Mouse (Mus musculus): ENCODE data around the gene Vmn2r77. TPM values are rescaled to one million over a fixed set of nuclear protein-coding genes. Genes with fewer than 3 reads are reported as not detected.
"Not testable (repeated sequence)": the region's sequence is repeated elsewhere in the genome, so short reads cannot be mapped to it uniquely, and the experiment has no call there.

Vmn2r77 gene
- not detected for total RNA-seq (2021)
- long read RNA-seq, experiment 1: 0 reads
- long read RNA-seq, experiment 2: 0 reads

- DNase-seq: no peak
These were observed at the start of gene Vmn2r77 for GRCm38 (mm10) chr7:86794727-86795126. Gene Vmn2r77, plus strand, starts transcription at chr7:86795027.

- no peak for DNase-seq
These were observed 34.1 kb upstream of the Vmn2r77 start for GRCm38 (mm10) chr7:86760751-86761150.

DNA sequence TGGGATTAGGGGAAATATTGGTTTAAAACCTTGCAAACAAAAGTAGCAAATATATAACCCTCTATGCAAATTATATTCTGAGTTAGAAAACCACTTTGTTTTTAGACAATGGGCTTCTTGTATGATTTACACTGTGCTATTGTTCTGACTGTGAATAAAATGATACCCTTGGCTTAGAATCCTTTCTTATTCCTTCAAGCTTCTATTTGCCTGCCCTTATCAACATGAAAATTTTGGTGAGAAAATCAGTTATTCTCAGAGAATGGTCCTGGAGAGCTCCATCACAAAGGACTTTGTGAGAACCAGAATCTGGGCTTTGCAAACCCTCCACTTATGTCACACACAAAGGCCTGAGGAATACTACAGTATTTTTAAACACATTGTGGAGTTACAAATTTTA is 30.2 kb upstream of the Vmn2r77 start:
- no peak for DNase-seq

- no peak for DNase-seq
These were observed 23.2 kb upstream of the Vmn2r77 start for GRCm38 (mm10) chr7:86771621-86772020.

GRCm38 (mm10) chr7:86775617-86776325 is 19.1 kb upstream of the Vmn2r77 start, which contains the start of gene Folh1:
Gene Folh1, minus strand, starts transcription at chr7:86775943.
- DNase-seq: peak; percentile 5

DNA sequence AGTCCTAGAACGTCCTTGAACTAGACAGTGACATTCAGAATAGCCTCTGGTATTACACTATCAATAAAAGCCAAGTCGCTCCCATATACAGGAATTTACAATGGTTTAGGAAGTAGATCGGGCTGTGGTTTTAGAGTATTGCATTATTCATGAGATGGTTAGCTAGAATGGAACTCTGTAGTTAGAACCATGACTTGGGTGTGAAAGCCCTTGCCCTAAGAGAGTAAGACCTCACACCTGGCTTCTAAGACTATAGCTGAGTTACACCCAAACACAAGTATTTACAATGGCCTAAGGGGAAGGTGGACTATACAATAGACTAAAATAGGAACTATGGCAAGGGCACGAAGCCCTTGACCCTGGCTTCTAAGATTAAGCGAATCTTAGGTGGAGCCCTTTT is 20.4 kb downstream of the Vmn2r77 start:
- not testable (repeated sequence) for DNase-seq

DNA sequence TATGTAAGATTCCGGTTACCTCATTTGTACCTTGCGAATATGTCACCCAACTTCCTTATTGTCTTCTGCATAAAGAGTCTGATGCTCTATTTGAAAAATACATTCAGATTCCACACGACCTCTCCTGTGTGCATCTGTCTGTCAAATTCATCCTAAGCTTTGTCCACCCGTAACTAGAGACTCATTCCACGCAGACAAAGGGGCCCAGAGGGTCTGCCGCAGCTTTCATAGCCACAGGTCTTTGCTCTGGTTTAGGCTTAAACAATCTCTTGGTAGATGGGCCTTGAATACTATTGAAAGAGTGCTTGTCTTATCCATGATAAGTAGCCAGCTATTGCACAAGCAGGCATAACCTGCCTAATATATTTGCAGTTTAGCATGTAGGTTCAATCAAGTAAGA is 20.9 kb downstream of the Vmn2r77 start:
- not testable (repeated sequence) for DNase-seq

DNA sequence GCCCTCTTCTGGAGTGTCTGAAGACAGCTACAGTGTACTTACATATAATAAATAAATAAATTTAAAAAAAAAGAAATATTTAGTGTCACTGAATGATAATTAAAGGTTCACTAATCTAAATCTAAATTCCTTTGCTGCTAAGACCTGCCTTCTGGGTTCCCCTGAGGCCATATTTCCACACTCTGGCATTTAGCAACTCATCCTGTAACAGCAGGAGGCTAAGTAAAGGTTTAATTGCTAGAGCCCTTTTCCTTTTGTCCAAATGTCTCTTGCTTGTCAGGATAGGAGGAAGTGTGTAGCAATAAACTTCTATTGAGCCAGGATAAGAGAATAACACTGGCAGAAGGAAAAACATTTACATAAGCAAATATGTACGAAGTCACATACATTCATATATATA is 21.6 kb downstream of the Vmn2r77 start:
- DNase-seq: no peak

Other genes with a start within 250 kb of the Vmn2r77 start
- gene Olfr295, start 211.2 kb upstream of the Vmn2r77 start, total RNA-seq (2021): not detected
- gene Olfr294, start 178.4 kb upstream of the Vmn2r77 start, total RNA-seq (2021): not detected
- not detected for gene Olfr293, start 146.0 kb upstream of the Vmn2r77 start, total RNA-seq (2021)
- gene Olfr292, start 106.7 kb upstream of the Vmn2r77 start, total RNA-seq (2021): not detected
- under 1 TPM in 1 of 2 experiments, not detected in 1; 0.20 TPM for gene Folh1, start 19.1 kb upstream of the Vmn2r77 start, total RNA-seq (2021)
- gene Vmn2r78, start 120.1 kb downstream of the Vmn2r77 start, total RNA-seq (2021): not detected
- gene Vmn2r79, start 201.1 kb downstream of the Vmn2r77 start, total RNA-seq (2021): not detected